Mouse (Mus musculus) adrenal gland, postnatal 4 days (tissue): ENCODE results near the gene Pam. TPM values are rescaled to one million over a fixed set of nuclear protein-coding genes. Genes with fewer than 3 reads are reported as not detected.
A peak's percentile ranks its signal among the peaks of the same experiment; 100 is the strongest.

Source experiments
- DNase-seq, 2 experiments: peaks; one replicate each; pipeline ENCODE4 v3.0.0; 2021 to 2022; ENCODE audit warnings: low spot score in 2 of 2, mixed read lengths in 2 of 2
- total RNA-seq, 2 experiments: library from RNA; stranded (reverse); gene quantifications; 2 replicates each; pipeline ENCODE4 v1.2.3; 2021

Pam gene
- total RNA-seq, 2 experiments from 2014 or later: 299 to 310 TPM

GRCm38 (mm10) chr1:97921886-97922285, 173.6 kb downstream of the Pam start:
- no peak for DNase-seq

DNA sequence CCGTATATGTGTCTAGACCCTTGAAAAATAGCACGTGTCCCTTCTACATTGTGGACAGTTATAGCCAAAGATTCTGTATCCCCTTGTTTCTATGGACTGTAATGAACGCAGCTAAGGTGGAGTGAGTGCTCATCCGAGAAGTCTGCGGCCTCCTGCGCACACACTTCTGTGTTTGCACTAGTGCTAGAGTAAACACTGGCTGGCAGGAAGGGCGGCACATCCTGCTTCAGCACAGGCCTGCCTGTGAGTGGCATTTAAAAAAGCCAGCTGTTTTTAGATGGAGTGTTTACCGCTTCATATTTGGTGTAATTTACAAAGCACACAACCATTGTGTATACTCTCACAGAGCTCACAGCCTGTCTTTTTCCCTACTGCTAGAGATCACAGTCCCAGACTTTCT, 177.0 kb downstream of the Pam start:
- DNase-seq: no peak

DNA sequence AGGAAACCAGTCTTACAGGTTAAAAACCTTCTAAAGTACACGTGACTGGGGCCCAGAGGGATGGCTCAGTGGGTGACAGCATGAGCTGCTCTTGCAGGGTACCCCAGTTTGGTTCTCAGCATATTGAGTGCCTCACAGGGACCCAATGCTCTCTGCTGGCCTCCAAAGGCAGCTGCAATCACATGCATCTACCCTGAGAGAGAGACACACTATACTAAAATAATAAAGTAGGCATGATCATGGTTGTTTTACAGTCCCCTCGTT, 178.5 kb downstream of the Pam start:
- no peak for DNase-seq

DNA sequence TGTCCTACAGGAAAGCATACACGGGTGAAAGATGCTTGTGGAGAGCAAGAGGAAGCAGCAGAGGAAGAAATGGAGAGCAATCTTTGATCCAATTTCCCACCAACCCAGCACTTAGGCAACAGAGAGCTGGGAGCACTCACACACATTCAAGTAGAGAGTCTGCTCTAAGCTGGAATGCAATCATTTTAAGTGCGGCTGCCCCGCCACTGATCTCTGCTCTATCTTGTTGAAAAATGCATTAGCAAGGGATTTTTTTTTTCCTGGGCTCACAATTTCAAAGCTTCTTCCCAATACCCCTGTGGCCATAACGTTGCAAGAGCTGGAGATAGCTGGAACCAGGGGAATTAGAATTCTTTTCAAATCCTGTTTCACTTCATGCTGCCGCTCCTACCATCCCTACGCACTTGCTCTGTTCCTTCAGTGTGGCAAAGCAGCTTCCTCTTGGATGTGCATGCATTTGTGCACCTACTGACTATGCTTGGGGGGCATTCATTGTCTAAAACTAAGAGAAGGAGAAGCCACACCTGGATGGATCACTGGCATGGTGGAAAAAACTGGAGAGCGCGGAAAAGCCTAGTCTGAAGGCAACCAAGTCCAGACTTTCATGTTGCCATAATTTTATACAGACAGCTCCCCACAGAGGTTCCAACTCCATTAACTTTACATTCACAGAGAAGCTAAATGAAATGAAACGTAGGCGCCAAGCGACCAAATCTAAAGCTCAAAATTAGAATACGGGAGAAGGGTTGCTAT, 179.1 kb downstream of the Pam start:
- DNase-seq: no peak

- DNase-seq: no peak
Observed at GRCm38 (mm10) chr1:97915726-97916125, 179.7 kb downstream of the Pam start.

DNA sequence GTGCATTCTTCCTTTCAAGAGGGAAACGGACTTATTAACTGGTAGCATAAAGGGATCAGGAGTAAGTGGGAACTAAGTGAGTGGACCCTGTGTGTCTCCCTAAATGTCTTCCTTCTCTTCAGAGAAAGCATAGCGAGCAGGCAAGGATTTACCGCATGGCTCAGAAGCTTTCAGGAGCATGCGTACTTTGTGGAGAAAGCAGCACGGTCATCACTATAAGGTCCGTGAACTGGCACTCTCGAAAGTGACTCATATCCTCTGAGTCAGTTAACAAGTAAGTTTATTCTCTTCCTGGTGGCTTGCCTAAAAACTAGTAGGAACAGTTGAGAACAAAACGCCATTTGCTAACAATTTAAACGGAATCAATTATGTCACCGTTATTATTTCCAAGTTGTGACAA, 184.6 kb downstream of the Pam start:
- peak in 1 of 2 experiments; percentile 14 for DNase-seq

DNA sequence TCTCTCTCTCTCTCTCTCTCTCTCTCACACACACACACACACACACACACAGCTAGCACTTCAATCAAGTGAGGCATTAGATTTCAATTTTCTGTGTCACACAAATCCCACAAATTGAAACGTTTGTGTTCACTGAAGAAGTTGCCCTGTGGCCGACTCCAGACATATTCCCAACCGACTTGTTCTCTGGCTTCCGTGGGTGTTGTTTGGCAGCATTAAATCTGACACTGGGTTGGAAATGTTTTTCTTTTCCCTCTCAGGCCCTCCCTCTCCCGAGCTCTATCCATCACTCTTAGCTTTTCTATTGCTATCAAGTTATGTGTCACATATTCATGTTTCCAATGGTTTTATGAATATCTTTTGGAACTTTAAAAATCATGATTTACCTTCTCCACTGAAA, 185.9 kb downstream of the Pam start:
- DNase-seq: no peak

DNA sequence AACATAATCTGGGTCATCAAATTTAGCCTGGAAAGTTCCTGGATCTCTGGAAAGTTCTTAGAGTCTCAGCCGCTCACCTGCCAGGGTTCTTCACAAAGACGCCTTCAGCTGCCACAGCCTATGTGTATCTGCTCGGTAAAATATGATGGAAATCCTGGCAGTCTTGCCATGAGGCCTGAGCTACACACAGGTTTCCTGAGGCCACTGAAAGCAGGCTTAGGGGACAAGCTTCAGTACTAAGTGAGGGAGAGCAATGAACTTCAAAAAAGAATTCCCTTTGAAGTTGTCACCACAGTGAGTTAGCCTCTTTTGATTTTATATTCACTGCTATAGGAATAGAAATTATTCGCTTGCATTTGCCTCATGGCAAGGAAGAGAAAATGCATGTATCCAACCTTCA, 186.7 kb downstream of the Pam start:
- no peak for DNase-seq

GRCm38 (mm10) chr1:97903912-97904460, 191.5 kb downstream of the Pam start:
- DNase-seq: no peak

DNA sequence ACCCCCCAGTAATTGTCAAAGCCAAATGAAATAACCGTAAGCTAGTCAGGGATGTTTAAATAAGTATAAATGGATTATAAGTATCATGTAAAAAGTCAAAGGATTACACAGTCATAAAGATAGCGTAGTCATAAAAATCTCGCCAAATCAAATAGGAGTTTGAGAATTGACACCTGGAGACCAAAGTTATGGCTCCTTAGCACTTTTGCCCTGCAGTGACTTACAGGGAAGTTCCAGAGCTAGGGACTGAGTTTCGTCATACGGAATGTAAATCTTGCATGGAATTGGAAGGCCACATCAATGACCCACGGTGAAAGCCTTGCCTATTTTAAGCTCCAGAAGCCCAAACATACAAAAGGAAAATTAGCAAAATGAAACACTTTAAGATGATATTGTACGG, 192.6 kb downstream of the Pam start:
- DNase-seq: no peak

- no peak for DNase-seq
Observed at GRCm38 (mm10) chr1:97900559-97901153, 194.8 kb downstream of the Pam start.

DNA sequence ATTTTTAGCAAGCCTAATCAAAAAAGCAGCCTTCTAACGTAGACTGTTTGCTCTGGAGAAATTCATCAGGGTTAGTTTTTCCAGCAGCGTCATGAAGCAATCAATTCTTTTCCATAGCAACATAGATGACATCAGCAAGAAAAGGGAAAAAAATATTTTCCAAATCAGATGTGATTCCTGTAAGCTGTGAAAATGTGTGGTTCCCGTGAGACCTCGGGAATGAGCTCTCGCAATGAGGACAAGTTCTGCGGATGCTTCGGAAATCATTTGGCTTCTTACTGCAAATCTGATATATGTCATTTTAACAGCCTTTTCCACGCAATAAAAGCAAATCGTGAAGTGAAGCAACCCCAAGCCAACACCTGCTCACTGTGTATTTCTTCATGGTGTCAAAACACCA, 207.9 kb downstream of the Pam start:
- no peak for DNase-seq

- no peak for DNase-seq
Observed at GRCm38 (mm10) chr1:97883498-97883897, 211.9 kb downstream of the Pam start.

- no peak for DNase-seq
Observed at GRCm38 (mm10) chr1:97877037-97877436, 218.4 kb downstream of the Pam start.

DNA sequence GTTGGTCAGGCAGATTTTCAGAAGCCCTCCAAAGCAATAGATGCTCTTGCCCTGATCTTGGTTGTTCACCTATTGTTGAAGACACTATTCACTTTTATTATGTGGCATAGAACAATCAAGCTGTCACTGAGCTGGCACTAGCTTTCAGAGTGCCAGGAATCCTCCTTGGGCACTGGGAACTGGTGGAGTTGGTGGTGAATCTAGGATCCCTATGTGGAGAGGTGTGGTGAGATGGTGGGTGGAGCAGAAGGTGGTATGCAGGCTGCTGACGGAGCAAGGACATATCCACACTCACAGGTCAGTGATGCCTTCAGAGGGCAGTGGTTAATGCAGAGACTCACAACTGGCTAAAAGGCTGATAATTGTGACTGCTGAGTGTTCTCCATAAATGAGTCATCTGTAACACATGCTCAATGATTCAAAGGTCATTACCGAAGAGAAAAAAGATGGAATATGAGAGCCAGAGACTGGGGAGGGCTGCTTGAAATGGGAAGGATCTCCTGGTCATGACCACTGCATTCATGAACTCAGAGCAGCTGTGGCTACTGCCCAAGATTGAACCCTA, 221.9 kb downstream of the Pam start:
- DNase-seq: no peak

GRCm38 (mm10) chr1:97872493-97872892, 223.0 kb downstream of the Pam start:
- DNase-seq: no peak

- DNase-seq: no peak
Observed at GRCm38 (mm10) chr1:97872072-97872471, 223.4 kb downstream of the Pam start.

DNA sequence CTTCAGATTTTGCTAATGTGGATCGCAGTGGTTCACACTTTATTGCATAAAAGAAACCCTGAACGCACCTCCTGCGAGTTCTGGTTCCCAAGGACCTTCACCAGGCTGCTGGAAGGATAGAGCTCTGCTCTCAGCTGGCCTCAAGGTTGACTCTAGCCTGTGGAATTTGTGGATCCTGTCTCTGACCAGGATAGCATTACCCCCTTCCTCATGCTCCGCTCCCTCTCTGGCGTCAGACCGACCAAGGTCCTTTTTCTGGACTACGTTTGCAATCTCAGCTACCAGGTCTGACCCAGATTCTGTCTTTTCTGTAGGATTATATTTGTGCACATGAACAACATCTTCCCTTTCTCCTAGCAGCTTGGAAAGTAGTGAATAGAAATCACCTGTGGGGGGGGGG, 231.3 kb downstream of the Pam start:
- DNase-seq: peak in 1 of 2 experiments; percentile 4

DNA sequence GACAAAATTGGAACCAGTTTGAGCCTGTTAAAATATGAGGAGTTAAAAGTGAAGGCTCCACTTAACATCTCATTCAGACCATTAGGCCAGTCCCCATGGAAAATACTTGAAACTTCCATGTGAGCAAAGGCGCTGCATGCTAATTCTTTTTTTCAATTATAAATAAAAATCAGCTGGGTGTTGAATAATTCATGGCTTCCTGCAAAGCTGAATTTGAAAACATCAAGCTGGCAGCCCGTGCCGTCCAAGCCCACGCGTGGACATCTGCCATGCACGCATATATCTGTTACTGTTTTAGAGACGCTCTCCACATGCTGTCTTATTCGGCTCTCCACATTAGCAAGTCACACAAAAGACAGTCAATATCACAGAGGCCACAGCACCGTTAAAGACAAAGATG, 232.3 kb downstream of the Pam start:
- DNase-seq: no peak

- no peak for DNase-seq
Observed at GRCm38 (mm10) chr1:97862734-97863133, 232.7 kb downstream of the Pam start.

DNA sequence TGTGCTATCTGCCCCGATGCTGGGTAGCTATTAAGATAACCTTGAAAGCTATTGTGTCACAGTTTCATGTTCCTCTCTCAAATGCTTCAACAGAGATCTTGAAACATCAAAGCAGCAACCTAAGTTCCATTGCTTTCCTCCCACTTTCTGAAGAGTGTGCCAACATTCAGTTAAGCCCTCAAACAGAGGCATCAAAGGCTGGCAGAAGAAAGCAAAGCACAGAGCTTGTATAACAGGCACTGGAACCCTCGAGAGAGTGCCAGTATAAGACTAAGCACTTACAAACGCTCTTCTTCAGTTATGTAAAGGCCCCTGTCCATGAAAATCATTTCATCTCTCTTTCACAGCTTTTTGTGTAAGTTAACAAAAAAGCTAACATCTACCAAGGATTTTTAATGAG, 241.2 kb downstream of the Pam start:
- no peak for DNase-seq

- no peak for DNase-seq
Observed at GRCm38 (mm10) chr1:97851601-97852175, 243.8 kb downstream of the Pam start.
